ENCODE assay signal across 10 mouse cellular contexts in genomic region chr13:113877420-113877819, GRCm38 (mm10).
DNase-seq lines count a peak whose midpoint lies in the region; ATAC-seq and TF ChIP-seq lines count a peak whose summit lies in the region.
"Had no signal": no experiment of that assay in that cellular context is flagged by ENCODE, and none has a peak within 500 bp of the region (broad histone marks: within the 10 kb centered on the region; RNA-seq: fewer than 3 reads in every experiment).

No protein-coding gene starts in this region.

- H3K36me3 ChIP-seq in stomach, postnatal 0 days (ENCODE audit: control insufficient read depth, insufficient read depth, low read length): no peaks in the 10 kb centered on the region
- H3K36me3 ChIP-seq: embryonic facial prominence, embryonic 13.5 days had no signal

- no peak overlapping the region for H3K27ac ChIP-seq in stomach, postnatal 0 days (replicated peaks)
- H3K27ac ChIP-seq: embryonic facial prominence, embryonic 13.5 days; macrophage had no signal

- 9% methylated on average over 5 of the region's 5 CpGs for WGBS in stomach, postnatal 0 days

- no peak for TF ChIP-seq EP300 in stomach, postnatal 0 days (optimal IDR thresholded peaks at IDR 0.05)

- peak; percentile 98 for TF ChIP-seq CTCF in stomach, postnatal 0 days (IDR thresholded peaks at IDR 0.05; ENCODE audit: low read depth)

- no peaks in the 10 kb centered on the region for H3K27me3 ChIP-seq in stomach, postnatal 0 days (ENCODE audit: control insufficient read depth, insufficient read depth, low read length)
- H3K27me3 ChIP-seq: embryonic facial prominence, embryonic 13.5 days had no signal

- H3K4me2 ChIP-seq in stomach, postnatal 0 days (replicated peaks; ENCODE audit: low read depth): no peak overlapping the region
- H3K4me2 ChIP-seq: embryonic facial prominence, embryonic 13.5 days had no signal

- H3K4me1 ChIP-seq in stomach, postnatal 0 days (replicated peaks; ENCODE audit: control insufficient read depth, insufficient read depth): no peaks in the 10 kb centered on the region

- ATAC-seq in stomach, postnatal 0 days (ENCODE audit: low FRiP score, low TSS enrichment): no peak

- H3K9me3 ChIP-seq in stomach, postnatal 0 days (ENCODE audit: control insufficient read depth, low read length): no peaks in the 10 kb centered on the region
- H3K9me3 ChIP-seq: embryonic facial prominence, embryonic 13.5 days had no signal

- no peak overlapping the region for H3K9ac ChIP-seq in stomach, postnatal 0 days (ENCODE audit: low read length)
- H3K9ac ChIP-seq: embryonic facial prominence, embryonic 13.5 days had no signal

- H3K4me3 ChIP-seq in stomach, postnatal 0 days (ENCODE audit: low read depth, low read length): no peak overlapping the region
- H3K4me3 ChIP-seq: embryonic facial prominence, embryonic 13.5 days had no signal

- DNase-seq in left cerebral cortex, adult 11 months (ENCODE audit: low spot score): peak; percentile 30
- DNase-seq in left cerebral cortex, adult 8-10 months (ENCODE audit: low spot score in 2 of 2): no peak
- DNase-seq in NIH3T3 (ENCODE audit: low read depth): peak; percentile 82
- peak; percentile 45 to 70 for DNase-seq in cerebellum, postnatal 4 days (ENCODE audit: low spot score in 2 of 2)
- DNase-seq in gastrocnemius, postnatal 10 days: peak; percentile 62
- DNase-seq in layer of hippocampus, adult 9-10 months (ENCODE audit: low spot score): peak; percentile 42
- DNase-seq in mesoderm, embryonic 11.5 days (ENCODE audit: low read depth, low spot score): peak; percentile 70
- DNase-seq in stomach, postnatal 0 days (ENCODE audit: low spot score): peak; percentile 65

Comparison
In these comparisons a context has a peak if more than half of its experiments do, and no peak if none do; other contexts are left out.
1. DNase-seq: peak in left cerebral cortex, adult 11 months (single experiment), NIH3T3 (single experiment), cerebellum, postnatal 4 days (2 of 2), gastrocnemius, postnatal 10 days (single experiment), layer of hippocampus, adult 9-10 months (single experiment), mesoderm, embryonic 11.5 days (single experiment) and stomach, postnatal 0 days (single experiment); none in left cerebral cortex, adult 8-10 months (0 of 2).